Mouse (Mus musculus) stomach, postnatal 0 days (tissue): ENCODE measurements around the gene Tbx5.

ENCODE experiments used
- CTCF ChIP-seq: IDR thresholded peaks from 2 replicates; pipeline ENCODE4 v1.5.1; 2016; ENCODE audit warnings: antibody characterized with exemption, low read depth, mild to moderate bottlenecking, moderate library complexity
- EP300 ChIP-seq: optimal IDR thresholded peaks from 2 replicates; pipeline ENCODE3; 2016; ENCODE audit warnings: antibody characterized with exemption

DNA sequence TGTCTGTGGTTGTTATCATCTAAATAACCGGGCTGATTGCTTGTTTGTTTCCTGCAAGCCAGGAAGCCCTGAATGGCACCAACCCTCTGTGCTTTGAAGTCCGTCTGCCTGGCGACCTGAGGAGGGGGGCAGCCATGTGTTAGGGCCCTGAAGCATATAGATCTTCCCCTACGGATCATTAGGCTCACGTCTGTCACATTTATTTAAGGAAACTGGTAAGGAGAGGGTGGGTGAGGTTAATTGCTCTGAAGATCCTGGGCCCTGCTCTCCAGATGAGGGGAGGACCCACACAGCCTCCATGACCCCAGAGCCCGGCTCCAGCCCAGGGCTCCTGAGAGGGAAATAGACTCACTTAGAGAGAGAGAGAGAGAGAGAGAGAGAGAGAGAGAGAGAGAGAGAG lies 37.1 kb upstream of the Tbx5 start:
- no peak for TF ChIP-seq CTCF
- TF ChIP-seq EP300: no peak
